Comparison of ENCODE assay signal across 22 mouse cellular contexts in genomic region chr7:140164664-140165063, GRCm38 (mm10). TPM values are rescaled to one million over a fixed set of nuclear protein-coding genes. Genes with fewer than 3 reads are reported as not detected.
"Had no signal": no experiment of that assay in that cellular context is flagged by ENCODE, and none has a peak within 500 bp of the region (broad histone marks: within the 10 kb centered on the region; RNA-seq: fewer than 3 reads in every experiment).

Gene Olfr522 (minus strand): TSS chr7:140164764.

- DNase-seq: cerebellum, adult 8-10 months; cerebellum, adult 9-10 months; cerebellum, adult 9-11 months; cerebellum, postnatal 10 days; cerebellum, postnatal 14 days; cerebellum, postnatal 25 days; cerebellum, postnatal 36 days; embryo, embryonic 11 days; forebrain, postnatal 0 days; gastrocnemius, adult 2 months; gastrocnemius, postnatal 10 days; gastrocnemius, postnatal 14 days; gastrocnemius, postnatal 25 days; heart, adult 18-20 months; heart, adult 2 months had no signal

RNA-seq across cellular contexts. Expression of gene Olfr522, which starts in this region (rescaled TPM):
- total RNA-seq: common myeloid progenitor, adult 5-6 weeks; forebrain, postnatal 0 days; gastrocnemius, adult 18-20 months; gastrocnemius, adult 2 months; gastrocnemius, adult 8-10 months; gastrocnemius, postnatal 10 days; gastrocnemius, postnatal 14 days; gastrocnemius, postnatal 25 days; gastrocnemius, postnatal 36 days; gastrocnemius, postnatal 4 days; granulocyte monocyte progenitor cell, adult 5-6 weeks; heart, adult 18-20 months; heart, adult 2 months; heart, adult 8-10 months had no signal
